Mouse (Mus musculus): ENCODE data around the gene Dnm3. TPM values are rescaled to one million over a fixed set of nuclear protein-coding genes. Genes with fewer than 3 reads are reported as not detected.

The Dnm3 gene
- polyA plus RNA-seq, 1 experiment from 2014 or later: 8.3 TPM

DNA sequence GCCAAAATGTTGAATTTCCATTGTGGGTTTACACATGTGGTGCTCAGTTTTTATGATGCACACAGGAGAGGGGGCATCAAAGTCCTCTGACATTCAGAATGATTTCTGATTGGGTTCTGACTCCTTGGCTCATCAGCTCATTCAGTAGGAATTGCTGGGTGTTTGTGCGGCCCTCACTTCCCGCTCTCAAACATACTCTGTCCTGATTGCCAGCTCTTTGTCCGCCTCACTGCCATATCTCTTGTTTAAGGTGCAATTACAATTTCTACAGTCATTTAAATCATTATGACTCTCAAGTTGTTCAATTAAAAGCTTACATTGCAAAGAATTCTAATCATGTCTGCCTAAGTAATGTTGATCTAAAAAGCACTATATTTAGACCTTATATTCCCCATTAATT is 179.3 kb downstream of the Dnm3 start:
- no peak for TF ChIP-seq CTCF (IDR thresholded peaks at IDR 0.05; ENCODE audit: low read depth)
- 97% methylated on average over 3 of the region's 3 CpGs for WGBS
- H3K4me1 ChIP-seq (replicated peaks; ENCODE audit: insufficient read depth, low read length): no peaks in the 10 kb centered on the region
- no peak overlapping the region for H3K9ac ChIP-seq (ENCODE audit: low read depth, low read length)
- no peak overlapping the region for H3K27ac ChIP-seq
- H3K4me3 ChIP-seq (replicated peaks; ENCODE audit: low read depth, low read length): no peak overlapping the region
- H3K36me3 ChIP-seq (ENCODE audit: insufficient read depth, low read length): no peaks in the 10 kb centered on the region
- no peaks in the 10 kb centered on the region for H3K27me3 ChIP-seq (ENCODE audit: insufficient read depth, low read length)
- H3K4me2 ChIP-seq (ENCODE audit: low read length): no peak overlapping the region
- DNase-seq (ENCODE audit: low spot score) (no peak), ATAC-seq (replicated peaks; ENCODE audit: low FRiP score, low read depth) (no peak)
- H3K9me3 ChIP-seq (replicated peaks; ENCODE audit: low read length): no peaks in the 10 kb centered on the region

DNA sequence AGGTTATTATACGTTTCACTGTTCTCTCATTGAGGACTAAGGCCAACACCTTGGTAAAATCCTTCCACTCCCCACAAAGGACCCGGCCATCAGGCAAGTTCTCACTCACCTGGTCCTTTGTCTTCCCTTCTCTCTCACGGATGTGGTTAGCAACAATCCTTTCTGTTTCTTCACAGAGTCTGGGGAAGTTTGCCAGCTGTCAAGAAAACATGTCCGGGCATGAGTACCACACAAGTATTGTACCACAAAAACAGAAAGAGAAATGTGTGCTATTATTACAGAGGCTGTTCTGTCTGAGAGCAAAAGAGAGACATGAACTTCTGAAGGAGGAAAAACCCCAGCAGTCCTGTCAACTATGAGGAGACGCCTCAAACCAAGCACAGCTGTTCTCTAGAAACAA is 182.4 kb downstream of the Dnm3 start:
- Histone ChIP-seq H3K9me3 (replicated peaks; ENCODE audit: low read length) (no peaks in the 10 kb centered on the region), H3K36me3 (ENCODE audit: insufficient read depth, low read length) (no peaks in the 10 kb centered on the region), H3K27me3 (ENCODE audit: insufficient read depth, low read length) (no peaks in the 10 kb centered on the region), H3K4me2 (ENCODE audit: low read length) (no peak overlapping the region), H3K27ac (no peak overlapping the region), H3K4me3 (replicated peaks; ENCODE audit: low read depth, low read length) (no peak overlapping the region), H3K9ac (ENCODE audit: low read depth, low read length) (no peak overlapping the region), H3K4me1 (replicated peaks; ENCODE audit: insufficient read depth, low read length) (no peaks in the 10 kb centered on the region)
- WGBS: 85% methylated on average over 5 of the region's 5 CpGs
- no peak for TF ChIP-seq CTCF (IDR thresholded peaks at IDR 0.05; ENCODE audit: low read depth)
- ATAC-seq (replicated peaks; ENCODE audit: low FRiP score, low read depth) (no peak), DNase-seq (ENCODE audit: low spot score) (no peak)

DNA sequence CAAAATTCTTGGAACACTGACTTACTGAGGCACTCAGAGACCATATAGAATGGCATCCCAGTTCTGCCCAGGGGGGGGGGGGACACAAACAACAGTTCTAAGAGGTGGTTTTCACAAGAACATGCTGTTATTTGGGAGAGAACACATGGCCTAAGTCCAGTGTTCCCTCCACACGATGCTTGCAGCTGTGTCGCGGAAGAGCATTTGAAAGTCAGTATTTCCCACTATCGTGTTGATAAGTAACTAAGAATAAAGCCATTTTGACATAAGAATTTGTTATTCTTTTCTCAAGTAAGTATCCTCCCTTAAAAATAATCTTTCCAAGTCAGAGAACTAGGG is 183.3 kb downstream of the Dnm3 start:
- H3K4me1 ChIP-seq (replicated peaks; ENCODE audit: insufficient read depth, low read length): no peaks in the 10 kb centered on the region
- no peak overlapping the region for H3K4me2 ChIP-seq (ENCODE audit: low read length)
- ATAC-seq (replicated peaks; ENCODE audit: low FRiP score, low read depth): no peak
- DNase-seq (ENCODE audit: low spot score): no peak
- no peak overlapping the region for H3K9ac ChIP-seq (ENCODE audit: low read depth, low read length)
- no peak overlapping the region for H3K4me3 ChIP-seq (replicated peaks; ENCODE audit: low read depth, low read length)
- no peaks in the 10 kb centered on the region for H3K9me3 ChIP-seq (replicated peaks; ENCODE audit: low read length)
- H3K27ac ChIP-seq: peak overlapping the region; percentile 43
- WGBS: 68% methylated on average over 4 of the region's 4 CpGs
- no peaks in the 10 kb centered on the region for H3K36me3 ChIP-seq (ENCODE audit: insufficient read depth, low read length)
- TF ChIP-seq CTCF (IDR thresholded peaks at IDR 0.05; ENCODE audit: low read depth): no peak
- no peaks in the 10 kb centered on the region for H3K27me3 ChIP-seq (ENCODE audit: insufficient read depth, low read length)

DNA sequence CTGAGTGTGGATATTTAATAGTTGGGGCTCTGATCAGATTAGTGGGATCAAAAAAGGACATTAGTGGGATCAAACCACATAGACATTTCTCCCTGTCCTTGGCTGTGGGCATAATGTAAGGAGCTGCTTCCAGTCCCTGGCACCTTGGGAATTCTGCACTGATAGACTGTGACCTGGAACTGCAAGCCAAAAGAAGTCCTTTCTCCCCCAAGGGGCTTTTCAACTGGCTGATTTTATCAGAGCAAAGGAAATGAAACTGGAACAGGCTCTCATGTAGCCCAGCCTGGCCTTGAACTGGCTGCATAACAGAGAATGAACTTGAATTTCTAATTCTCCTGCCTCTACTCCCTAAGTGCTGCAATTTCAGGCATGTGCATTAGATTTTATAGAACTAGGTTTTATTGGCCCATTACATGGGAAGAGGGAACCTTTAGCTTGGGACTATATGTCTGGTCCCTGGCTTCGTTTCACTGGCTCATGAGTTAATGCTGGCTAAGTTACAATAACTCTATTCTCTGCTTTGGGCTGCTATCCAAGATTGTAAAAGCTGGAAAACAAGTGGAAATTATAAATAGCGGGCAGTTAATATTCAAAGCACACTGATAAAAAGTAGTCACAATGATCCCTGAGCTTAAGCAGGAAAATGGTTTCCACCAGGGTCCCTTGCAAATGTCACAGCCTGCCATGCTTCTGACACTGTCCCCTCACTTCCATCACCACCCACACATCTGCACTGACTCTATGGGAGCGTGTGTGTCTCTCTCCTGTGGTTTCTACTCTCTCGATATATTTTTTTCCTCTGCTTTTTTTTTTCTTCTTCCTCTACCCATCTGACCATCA is 183.9 kb downstream of the Dnm3 start:
- no peak for TF ChIP-seq CTCF (IDR thresholded peaks at IDR 0.05; ENCODE audit: low read depth)
- no peak overlapping the region for H3K4me2 ChIP-seq (ENCODE audit: low read length)
- no peaks in the 10 kb centered on the region for H3K27me3 ChIP-seq (ENCODE audit: insufficient read depth, low read length)
- no peaks in the 10 kb centered on the region for H3K9me3 ChIP-seq (replicated peaks; ENCODE audit: low read length)
- 51% methylated on average over 4 of the region's 4 CpGs for WGBS
- no peaks in the 10 kb centered on the region for H3K4me1 ChIP-seq (replicated peaks; ENCODE audit: insufficient read depth, low read length)
- no peak overlapping the region for H3K9ac ChIP-seq (ENCODE audit: low read depth, low read length)
- no peak overlapping the region for H3K4me3 ChIP-seq (replicated peaks; ENCODE audit: low read depth, low read length)
- ATAC-seq (replicated peaks; ENCODE audit: low FRiP score, low read depth): no peak
- no peaks in the 10 kb centered on the region for H3K36me3 ChIP-seq (ENCODE audit: insufficient read depth, low read length)
- peak; percentile 64 for DNase-seq (ENCODE audit: low spot score)
- H3K27ac ChIP-seq: peak overlapping the region; percentile 43

DNA sequence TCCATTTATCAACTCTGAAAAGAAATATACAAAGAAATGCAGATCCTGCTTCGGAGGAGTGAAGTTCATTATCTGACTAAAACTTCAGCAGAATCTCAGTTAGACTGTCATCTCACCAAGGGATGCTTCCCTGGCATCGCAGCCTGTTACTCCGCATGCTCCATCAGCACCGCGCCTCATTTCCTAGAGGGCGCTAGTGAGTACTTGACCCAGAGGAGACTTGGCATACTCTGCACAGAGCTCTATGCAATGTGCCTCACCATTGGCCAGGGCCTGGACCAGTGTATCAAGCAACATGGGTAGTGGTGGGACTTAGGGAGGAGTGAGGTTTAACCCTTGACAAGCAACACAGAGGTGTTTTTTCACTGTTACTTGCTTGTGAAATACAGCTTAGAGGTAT is 190.9 kb downstream of the Dnm3 start:
- H3K4me3 ChIP-seq (replicated peaks; ENCODE audit: low read depth, low read length): no peak overlapping the region
- WGBS: 64% methylated on average over 6 of the region's 6 CpGs
- H3K27me3 ChIP-seq (ENCODE audit: insufficient read depth, low read length): no peaks in the 10 kb centered on the region
- H3K27ac ChIP-seq: no peak overlapping the region
- no peaks in the 10 kb centered on the region for H3K9me3 ChIP-seq (replicated peaks; ENCODE audit: low read length)
- ATAC-seq (replicated peaks; ENCODE audit: low FRiP score, low read depth) (no peak), DNase-seq (ENCODE audit: low spot score) (no peak)
- H3K36me3 ChIP-seq (ENCODE audit: insufficient read depth, low read length): no peaks in the 10 kb centered on the region
- H3K9ac ChIP-seq (ENCODE audit: low read depth, low read length): no peak overlapping the region
- H3K4me2 ChIP-seq (ENCODE audit: low read length): no peak overlapping the region
- peak; percentile 48 for TF ChIP-seq CTCF (IDR thresholded peaks at IDR 0.05; ENCODE audit: low read depth)
- H3K4me1 ChIP-seq (replicated peaks; ENCODE audit: insufficient read depth, low read length): no peaks in the 10 kb centered on the region

DNA sequence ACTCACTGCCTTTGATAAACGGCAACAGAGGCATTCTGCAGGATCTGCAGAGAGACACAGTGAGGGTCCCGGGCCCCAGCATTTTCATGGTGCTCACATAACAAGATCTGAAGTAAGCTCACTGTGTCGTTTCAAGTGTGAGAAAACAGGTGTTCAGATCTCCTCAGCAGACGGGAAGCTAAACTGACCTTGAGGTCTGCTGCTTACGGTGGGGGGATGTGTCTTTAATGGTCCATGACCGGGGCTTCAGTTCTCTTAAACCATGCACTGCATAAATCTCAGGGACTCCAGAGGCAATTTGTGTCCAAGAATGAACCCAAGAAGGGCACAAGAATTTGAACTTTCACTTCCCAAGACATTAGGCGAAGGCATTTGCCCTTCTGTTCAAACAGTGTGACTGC is 195.9 kb downstream of the Dnm3 start:
- Histone ChIP-seq H3K4me3 (replicated peaks; ENCODE audit: low read depth, low read length) (no peak overlapping the region), H3K4me2 (ENCODE audit: low read length) (no peak overlapping the region), H3K9ac (ENCODE audit: low read depth, low read length) (no peak overlapping the region), H3K36me3 (ENCODE audit: insufficient read depth, low read length) (no peaks in the 10 kb centered on the region), H3K4me1 (replicated peaks; ENCODE audit: insufficient read depth, low read length) (0 out of 2 replicates have a peak, but pooled peaks cover 3% of the 10 kb centered on the region), H3K27me3 (ENCODE audit: insufficient read depth, low read length) (no peaks in the 10 kb centered on the region), H3K27ac (peak overlapping the region; percentile 76), H3K9me3 (replicated peaks; ENCODE audit: low read length) (no peaks in the 10 kb centered on the region)
- 11% methylated on average over 7 of the region's 7 CpGs for WGBS
- TF ChIP-seq CTCF (IDR thresholded peaks at IDR 0.05; ENCODE audit: low read depth): no peak
- ATAC-seq (replicated peaks; ENCODE audit: low FRiP score, low read depth) (peak; percentile 94), DNase-seq (ENCODE audit: low spot score) (peak; percentile 90)

Measured in kidney, postnatal 0 days (tissue).